Mouse (Mus musculus) erythroblast, embryonic 14.5 days (primary cell): ENCODE measurements around the gene Hapln4. TPM values are rescaled to one million over a fixed set of nuclear protein-coding genes. Genes with fewer than 3 reads are reported as not detected.

Experiments used
- H3K27me3 ChIP-seq: 2 replicates; pipeline ENCODE4 v1.6.1; 2012; ENCODE audit warnings: inconsistent platforms; ENCODE audit not compliant: control insufficient read depth
- H3K36me3 ChIP-seq: 2 replicates; pipeline ENCODE4 v1.6.1; 2012; ENCODE audit warnings: mild to moderate bottlenecking, inconsistent platforms; ENCODE audit not compliant: control insufficient read depth
- H3K4me1 ChIP-seq: 2 replicates; pipeline ENCODE4 v1.6.1; 2012; ENCODE audit warnings: inconsistent platforms; ENCODE audit not compliant: control insufficient read depth
- H3K4me3 ChIP-seq: replicated peaks from 2 replicates; pipeline ENCODE3; 2012; ENCODE audit warnings: moderate library complexity, mild to moderate bottlenecking, inconsistent platforms
- H3K9me3 ChIP-seq: 2 replicates; pipeline ENCODE4 v1.6.1; 2012; ENCODE audit warnings: low read length, inconsistent platforms, mixed read lengths; ENCODE audit not compliant: control insufficient read depth
- GATA1 ChIP-seq: IDR thresholded peaks from 2 replicates; pipeline ENCODE4 v1.6.1; 2012; ENCODE audit warnings: low read length, inconsistent platforms, mixed read lengths
- TAL1 ChIP-seq: IDR thresholded peaks from 3 replicates; pipeline ENCODE4 v1.6.1; 2012; ENCODE audit warnings: low read length, inconsistent platforms, mixed read lengths
- polyA plus RNA-seq: library from polyadenylated mRNA; stranded (reverse); fragments of >175 nt; gene quantifications from 2 replicates; pipeline ENCODE4 v1.2.3, GENCODE M21; 2012

Hapln4 gene
- polyA plus RNA-seq, 1 experiment, result not detected

DNA sequence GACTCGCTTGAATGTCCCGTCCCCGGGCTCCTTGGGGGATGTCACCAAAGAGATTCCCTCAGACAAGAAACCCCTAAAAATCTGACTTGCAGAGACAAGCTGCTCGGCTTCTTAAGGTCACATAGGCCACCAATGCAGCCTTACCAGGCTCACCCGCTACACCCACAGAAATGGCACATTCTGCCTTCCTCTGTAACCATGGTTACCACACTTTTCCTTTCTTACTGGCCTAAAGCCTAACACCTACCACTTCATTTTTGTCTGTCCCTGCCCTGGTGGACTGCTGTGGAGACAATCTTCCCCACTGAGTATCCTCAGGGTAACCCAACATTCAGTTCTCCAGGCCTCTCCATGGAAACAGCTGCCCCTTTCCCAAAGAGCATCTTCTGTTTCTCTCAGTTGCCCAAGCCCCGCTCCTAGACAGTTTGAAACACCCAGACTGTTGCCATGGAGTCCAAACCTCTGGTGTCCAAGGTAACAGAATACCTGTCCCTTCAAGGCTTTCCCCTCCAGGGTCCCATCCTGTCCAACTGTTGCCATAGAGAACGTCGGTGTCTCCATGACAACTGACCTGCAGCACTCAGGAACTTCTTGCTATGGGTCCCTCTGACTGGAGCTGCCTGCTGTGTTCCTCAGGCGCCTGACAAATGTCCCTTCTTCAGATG, 6.2 kb downstream of the Hapln4 start:
- peaks cover 62% of the 10 kb centered on the region for H3K27me3 ChIP-seq
- H3K4me1 ChIP-seq, result no peaks in the 10 kb centered on the region
- H3K4me3 ChIP-seq, result no peak overlapping the region
- H3K36me3 ChIP-seq, result no peaks in the 10 kb centered on the region
- no peaks in the 10 kb centered on the region for H3K9me3 ChIP-seq
- TF ChIP-seq TAL1 (no peak), GATA1 (no peak)

DNA sequence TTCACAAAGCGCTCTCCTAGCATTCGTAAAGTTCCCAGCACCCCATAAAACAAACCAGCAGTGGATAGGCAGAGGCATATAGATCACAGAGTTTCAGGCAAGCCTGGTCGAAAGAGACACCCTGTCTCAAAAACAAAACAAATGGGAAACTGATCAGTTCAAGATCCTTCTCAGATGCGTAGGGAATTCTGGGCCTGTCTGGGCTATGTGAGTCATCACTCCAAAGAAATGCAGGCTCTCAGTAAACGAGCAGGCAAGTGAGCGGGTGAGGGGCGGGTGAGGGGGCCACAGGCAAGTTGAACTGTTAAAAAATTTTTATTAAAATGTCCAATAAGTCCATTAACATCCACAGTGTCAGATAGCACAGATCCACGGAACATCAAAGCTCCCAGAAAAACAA, 9.5 kb downstream of the Hapln4 start:
- Histone ChIP-seq H3K9me3 (no peaks in the 10 kb centered on the region), H3K27me3 (peaks cover 29% of the 10 kb centered on the region), H3K36me3 (no peaks in the 10 kb centered on the region), H3K4me3 (no peak overlapping the region), H3K4me1 (no peaks in the 10 kb centered on the region)
- TF ChIP-seq TAL1 (no peak), GATA1 (no peak)

DNA sequence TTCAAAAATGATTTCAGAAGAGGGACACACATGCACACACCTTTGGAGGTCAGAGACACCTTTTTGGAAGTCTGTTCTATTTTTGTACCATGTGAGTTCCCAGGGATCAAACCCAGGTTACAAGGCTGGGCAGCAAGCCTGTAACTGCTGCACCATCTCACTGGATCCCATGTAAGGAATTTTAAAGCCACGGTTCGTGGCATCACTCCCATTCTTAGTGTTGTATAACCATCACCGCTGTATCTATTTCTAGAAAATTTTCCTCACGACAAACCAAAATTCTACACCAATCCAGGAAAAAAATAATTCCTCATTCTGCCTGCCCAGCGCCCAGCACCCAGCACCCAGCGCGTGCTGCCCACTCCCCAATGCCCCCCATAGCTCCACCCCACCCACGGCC, 16.0 kb downstream of the Hapln4 start:
- no peaks in the 10 kb centered on the region; the same call in 1 of the 2 replicates for H3K27me3 ChIP-seq
- TF ChIP-seq TAL1 (no peak), GATA1 (no peak)
- H3K36me3 ChIP-seq, result no peaks in the 10 kb centered on the region
- no peaks in the 10 kb centered on the region for H3K9me3 ChIP-seq
- H3K4me1 ChIP-seq, result no peaks in the 10 kb centered on the region
- no peak overlapping the region for H3K4me3 ChIP-seq

DNA sequence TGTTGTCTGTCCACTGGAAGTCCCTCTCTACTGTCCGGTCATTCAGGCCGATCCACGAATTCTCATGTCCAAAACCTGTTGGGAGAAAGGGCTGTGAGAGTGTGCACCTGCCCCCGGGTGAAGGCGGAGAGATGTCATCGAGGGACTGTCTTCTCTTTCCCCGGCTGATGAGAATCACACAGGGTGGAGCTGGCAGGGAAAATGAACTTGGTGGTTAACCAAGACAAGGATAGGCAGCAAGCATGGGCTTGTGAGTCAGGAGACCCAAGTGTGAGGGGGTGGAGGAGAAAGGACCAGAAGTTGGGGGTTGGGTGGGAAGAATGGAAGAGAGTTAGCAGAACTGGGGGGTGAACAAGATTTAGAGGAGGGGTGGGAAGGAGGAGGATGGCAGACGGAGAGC, 17.0 kb downstream of the Hapln4 start:
- TF ChIP-seq TAL1 (no peak), GATA1 (no peak)
- Histone ChIP-seq H3K36me3 (no peaks in the 10 kb centered on the region), H3K4me3 (no peak overlapping the region), H3K27me3 (no peaks in the 10 kb centered on the region; the same call in 1 of the 2 replicates), H3K9me3 (no peaks in the 10 kb centered on the region), H3K4me1 (no peaks in the 10 kb centered on the region)

DNA sequence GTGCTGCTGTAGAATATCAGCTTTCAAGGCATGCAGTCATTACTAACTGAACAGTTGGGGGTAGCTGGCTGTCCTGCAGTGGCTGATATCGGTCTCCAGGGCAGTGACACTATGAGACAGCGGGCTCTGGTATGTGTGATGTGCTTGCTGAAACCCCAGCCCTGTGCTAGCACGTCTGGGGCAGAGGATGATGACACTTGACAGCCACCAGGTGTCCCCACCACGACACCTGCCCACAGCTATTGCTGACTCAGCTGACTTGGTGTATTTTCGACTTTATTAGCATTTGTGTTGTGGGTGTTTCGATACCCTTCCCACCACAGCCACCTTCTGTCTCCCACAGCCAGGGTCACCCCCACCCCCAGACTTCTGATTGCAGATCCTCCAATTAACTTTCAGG, 21.2 kb downstream of the Hapln4 start:
- TF ChIP-seq GATA1, result no peak
- Histone ChIP-seq H3K9me3 (no peaks in the 10 kb centered on the region), H3K27me3 (peaks cover 7% of the 10 kb centered on the region)

DNA sequence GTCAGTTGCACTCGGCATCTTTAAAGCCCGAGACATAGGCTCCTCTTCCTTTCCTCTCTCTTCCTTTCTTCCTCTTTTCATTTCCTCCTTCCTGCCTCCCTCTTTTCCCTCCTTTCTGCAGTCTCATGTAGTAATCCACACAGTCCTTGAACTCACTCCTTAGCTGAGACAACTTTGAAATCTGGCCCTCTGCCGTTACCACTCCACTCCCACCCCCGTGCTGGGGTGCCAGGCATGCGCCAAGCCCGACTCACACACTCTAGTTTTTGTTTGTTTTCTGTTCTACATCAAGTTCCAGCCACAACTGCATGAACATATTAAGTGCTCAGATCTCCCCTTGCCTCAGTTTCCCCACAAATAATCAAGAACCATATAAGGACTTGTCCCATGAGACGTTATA, 21.7 kb downstream of the Hapln4 start:
- no peak overlapping the region for H3K4me3 ChIP-seq
- H3K36me3 ChIP-seq, result no peaks in the 10 kb centered on the region

More for the DNA sequence above, 21.2 kb downstream of the Hapln4 start:
- Histone ChIP-seq H3K4me1 (no peaks in the 10 kb centered on the region), H3K4me3 (no peak overlapping the region), H3K36me3 (no peaks in the 10 kb centered on the region)

DNA sequence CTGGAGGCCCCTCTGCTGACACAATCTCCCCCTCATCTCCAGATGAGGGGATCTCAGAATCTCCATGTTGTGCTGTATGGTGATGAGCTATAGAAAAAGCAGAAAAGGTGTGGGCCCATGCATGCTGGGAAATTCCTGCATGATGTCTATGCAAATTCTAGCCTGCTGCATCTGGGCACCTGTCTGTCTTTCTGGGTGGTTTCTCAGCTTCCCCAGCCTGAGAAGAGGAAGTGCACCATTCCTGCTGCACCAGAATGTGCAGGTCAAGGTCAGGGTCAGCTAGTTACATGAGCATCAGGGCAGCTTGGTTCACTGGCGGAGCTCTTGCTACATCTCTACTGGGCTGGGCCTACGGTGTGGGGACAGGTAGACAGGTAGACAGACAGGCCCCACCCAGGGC, 27.2 kb downstream of the Hapln4 start:
- peaks cover 67% of the 10 kb centered on the region for H3K27me3 ChIP-seq
- peaks cover 3% of the 10 kb centered on the region; the same call in 1 of the 2 replicates for H3K9me3 ChIP-seq
- TF ChIP-seq GATA1 (no peak), TAL1 (no peak)
- no peaks in the 10 kb centered on the region for H3K36me3 ChIP-seq
- no peaks in the 10 kb centered on the region for H3K4me1 ChIP-seq
- no peak overlapping the region for H3K4me3 ChIP-seq

More for the DNA sequence above, 21.7 kb downstream of the Hapln4 start:
- Histone ChIP-seq H3K27me3 (peaks cover 12% of the 10 kb centered on the region), H3K9me3 (no peaks in the 10 kb centered on the region), H3K4me1 (no peaks in the 10 kb centered on the region)
- TF ChIP-seq TAL1 (no peak), GATA1 (no peak)

DNA sequence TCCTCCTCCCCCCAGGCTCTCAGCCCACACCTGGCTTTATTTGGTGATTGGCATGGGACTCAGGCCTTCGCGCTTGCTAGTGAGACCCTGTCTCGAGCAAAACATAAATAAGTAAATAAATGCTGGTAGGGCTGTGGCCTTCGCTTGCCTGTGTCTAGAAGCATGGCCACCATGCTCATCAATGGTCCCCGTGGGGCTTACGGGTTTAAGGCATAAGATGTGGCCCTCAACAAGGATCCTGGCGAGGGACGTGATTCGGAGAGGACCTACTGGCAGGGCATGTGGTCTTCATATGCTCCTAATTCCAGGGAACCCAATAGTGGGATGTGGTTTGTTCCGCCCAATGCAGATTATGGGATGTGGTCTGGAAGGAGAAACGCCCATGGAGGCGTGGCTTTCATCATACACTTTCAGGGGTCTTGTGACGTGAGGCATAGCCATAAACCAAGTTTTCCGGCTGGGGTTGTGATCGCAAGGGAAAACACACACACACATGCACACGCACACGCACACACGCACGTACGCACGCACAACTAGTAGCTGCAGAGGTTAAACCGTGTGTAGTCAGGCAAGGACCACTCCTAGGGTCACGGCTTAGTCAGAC, 28.0 kb downstream of the Hapln4 start:
- Histone ChIP-seq H3K4me3 (no peak overlapping the region), H3K9me3 (peaks cover 3% of the 10 kb centered on the region; the same call in 1 of the 2 replicates), H3K27me3 (peaks cover 69% of the 10 kb centered on the region)

DNA sequence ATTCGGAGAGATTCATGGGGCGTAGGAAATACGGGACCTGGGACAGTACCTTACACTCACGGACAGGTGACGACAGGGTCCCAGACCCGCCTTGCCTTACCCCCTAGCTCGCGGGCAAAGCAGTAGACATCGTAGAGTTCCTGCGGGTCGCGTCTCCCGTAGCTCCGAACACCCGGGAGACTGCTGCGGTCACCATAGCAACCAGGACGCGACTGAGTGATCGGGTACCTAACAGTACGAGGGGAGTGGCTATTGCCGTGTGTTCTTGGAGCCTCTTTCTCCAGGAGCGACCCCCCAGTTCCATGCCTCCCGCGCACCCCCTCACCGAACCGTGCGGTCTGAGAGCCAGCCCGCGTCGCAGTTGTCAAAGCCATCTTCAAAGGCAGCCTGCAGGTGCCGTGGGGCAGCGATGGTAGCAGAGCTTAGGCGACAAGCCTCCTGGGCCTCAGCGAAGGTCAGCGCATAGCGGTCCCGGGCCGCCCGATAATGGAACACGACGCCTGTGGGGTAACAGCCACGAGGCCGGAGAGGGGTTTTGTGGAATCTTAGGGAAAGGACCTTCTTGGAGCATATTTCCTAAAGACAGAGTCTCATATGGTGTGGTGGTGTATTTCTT, 29.3 kb downstream of the Hapln4 start:
- H3K36me3 ChIP-seq, result no peaks in the 10 kb centered on the region
- no peaks in the 10 kb centered on the region for H3K4me1 ChIP-seq
- H3K9me3 ChIP-seq, result peaks cover 3% of the 10 kb centered on the region; the same call in 1 of the 2 replicates
- peaks cover 81% of the 10 kb centered on the region for H3K27me3 ChIP-seq
- TF ChIP-seq GATA1, result no peak
- TF ChIP-seq TAL1, result no peak
- H3K4me3 ChIP-seq, result no peak overlapping the region

More for the DNA sequence above, 28.0 kb downstream of the Hapln4 start:
- no peak for TF ChIP-seq GATA1
- no peak for TF ChIP-seq TAL1
- Histone ChIP-seq H3K4me1 (no peaks in the 10 kb centered on the region), H3K36me3 (no peaks in the 10 kb centered on the region)
